Comparison of ENCODE assay signal across 8 mouse cellular contexts in the genomic region with DNA sequence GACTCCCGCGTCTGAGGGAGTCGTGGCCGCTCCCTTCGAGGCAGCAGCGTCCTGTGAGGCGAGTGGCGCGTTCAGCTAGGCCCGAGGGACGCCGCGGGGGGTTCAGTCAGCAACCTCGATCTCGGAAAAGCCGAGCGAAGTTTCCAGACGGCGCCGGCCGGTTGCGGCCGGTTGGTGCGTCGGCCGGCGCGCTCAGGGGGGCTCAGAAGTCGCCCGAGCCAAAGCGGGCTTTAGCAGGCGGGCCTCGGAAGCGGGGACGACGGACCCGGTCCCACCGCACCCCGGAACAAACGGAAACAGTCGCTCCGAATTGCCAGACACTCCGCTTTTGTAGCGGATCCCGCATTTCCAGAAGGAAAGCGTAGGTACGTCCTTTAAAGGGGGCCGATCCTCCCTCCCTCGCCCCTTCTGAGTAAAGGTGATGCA. TPM values are rescaled to one million over a fixed set of nuclear protein-coding genes. Genes with fewer than 3 reads are reported as not detected.
DNase-seq lines count a peak whose midpoint lies in the region; ATAC-seq lines count a peak whose summit lies in the region.

No protein-coding gene starts in this region.

- 9% methylated on average over 49 of the region's 49 CpGs for WGBS in lung, embryonic 16.5 days
- 9% methylated on average over 47 of the region's 49 CpGs for WGBS in limb, embryonic 13.5 days
- WGBS in neural tube, embryonic 14.5 days: 9% methylated on average over 49 of the region's 49 CpGs

- ATAC-seq in lung, embryonic 16.5 days (ENCODE audit: low read depth): no peak
- ATAC-seq in limb, embryonic 13.5 days (ENCODE audit: low FRiP score, low read depth): peak; percentile 30; the same call in 1 of the 2 replicates
- peak; percentile 42; the same call in 1 of the 2 replicates for ATAC-seq in neural tube, embryonic 14.5 days (ENCODE audit: low read depth)
- no peak for ATAC-seq in monocyte, adult 5-6 weeks (replicated peaks; ENCODE audit: insufficient number of reproducible peaks, low FRiP score, low TSS enrichment, poor library complexity, severe bottlenecking)

- H3K36me3 ChIP-seq in lung, embryonic 16.5 days (ENCODE audit: control insufficient read depth, insufficient read depth, low read length): no peaks in the 10 kb centered on the region
- no peaks in the 10 kb centered on the region for H3K36me3 ChIP-seq in limb, embryonic 13.5 days
- no peaks in the 10 kb centered on the region for H3K36me3 ChIP-seq in neural tube, embryonic 14.5 days (ENCODE audit: control insufficient read depth, insufficient read depth, low read length)

- H3K9ac ChIP-seq in lung, embryonic 16.5 days (ENCODE audit: low read length): peak overlapping the region; percentile 91
- H3K9ac ChIP-seq in limb, embryonic 13.5 days: peak overlapping the region; percentile 86
- peak overlapping the region; percentile 55 for H3K9ac ChIP-seq in neural tube, embryonic 14.5 days (replicated peaks; ENCODE audit: low read depth, low read length)

- H3K4me3 ChIP-seq in lung, embryonic 16.5 days (ENCODE audit: low read length): peak overlapping the region; percentile 87
- peak overlapping the region; percentile 84 for H3K4me3 ChIP-seq in limb, embryonic 13.5 days
- H3K4me3 ChIP-seq in neural tube, embryonic 14.5 days (ENCODE audit: low read depth, low read length): peak overlapping the region; percentile 68

- H3K27ac ChIP-seq in lung, embryonic 16.5 days (ENCODE audit: low read length): peak overlapping the region; percentile 74
- no peak overlapping the region for H3K27ac ChIP-seq in limb, embryonic 13.5 days
- H3K27ac ChIP-seq in neural tube, embryonic 14.5 days (ENCODE audit: low read depth, low read length): no peak overlapping the region

- no peak for DNase-seq in lung, adult 18-20 months
- peak; percentile 22 to 45 for DNase-seq in cerebellum, postnatal 36 days
- peak; percentile 34 for DNase-seq in heart, adult 8-10 months (ENCODE audit: low spot score)
- no peak for DNase-seq in adrenal gland, postnatal 36 days

- 0 out of 2 replicates have a peak, but pooled peaks cover 4% of the 10 kb centered on the region for H3K9me3 ChIP-seq in lung, embryonic 16.5 days (ENCODE audit: control insufficient read depth, low read length)
- H3K9me3 ChIP-seq in limb, embryonic 13.5 days: peaks cover 5% of the 10 kb centered on the region
- no peaks in the 10 kb centered on the region for H3K9me3 ChIP-seq in neural tube, embryonic 14.5 days (ENCODE audit: control insufficient read depth, low read length)

- H3K4me1 ChIP-seq in lung, embryonic 16.5 days (replicated peaks; ENCODE audit: control insufficient read depth, insufficient read depth, low read length): no peaks in the 10 kb centered on the region
- no peaks in the 10 kb centered on the region for H3K4me1 ChIP-seq in limb, embryonic 13.5 days
- no peaks in the 10 kb centered on the region for H3K4me1 ChIP-seq in neural tube, embryonic 14.5 days (ENCODE audit: control insufficient read depth, insufficient read depth, low read length)

- peak overlapping the region; percentile 82 for H3K4me2 ChIP-seq in lung, embryonic 16.5 days (ENCODE audit: low read depth, low read length)
- peak overlapping the region; percentile 69 for H3K4me2 ChIP-seq in limb, embryonic 13.5 days (replicated peaks)
- peak overlapping the region; percentile 55 for H3K4me2 ChIP-seq in neural tube, embryonic 14.5 days (ENCODE audit: low read depth, low read length)

- no peaks in the 10 kb centered on the region for H3K27me3 ChIP-seq in lung, embryonic 16.5 days (ENCODE audit: control insufficient read depth, insufficient read depth, low read depth, low read length)
- peaks cover 62% of the 10 kb centered on the region for H3K27me3 ChIP-seq in limb, embryonic 13.5 days
- H3K27me3 ChIP-seq in neural tube, embryonic 14.5 days (ENCODE audit: control insufficient read depth, insufficient read depth, low read length): peaks cover 22% of the 10 kb centered on the region

RNA-seq across cellular contexts. Expression of gene Parp12, which starts 0.3 kb away (rescaled TPM):
- polyA plus RNA-seq in lung, embryonic 16.5 days (2015; fragmentation: Nextera tagmentation; extraction: Ambion mirVana): 9.5 and 10.2 TPM in 2 replicates
- total RNA-seq in heart, adult 8-10 months (2022): 10 to 100 TPM in 3 of 4 experiments, 1 to 10 TPM in 1; 9.2 to 11.9 (median 10.8) TPM
- 7.7 and 8.5 TPM in 2 replicates for polyA plus RNA-seq in limb, embryonic 13.5 days (2015; fragmentation: Nextera tagmentation; extraction: Ambion mirVana)
- 1.6 and 4.0 TPM in 2 replicates for polyA plus RNA-seq in neural tube, embryonic 14.5 days (2014; fragmentation: Nextera tagmentation; extraction: Ambion mirVana)
- 12.7 to 20.5 TPM (median 14.9 TPM) in 3 replicates for total RNA-seq in monocyte, adult 5-6 weeks (2017)
- total RNA-seq in adrenal gland, postnatal 36 days (2021): 10 to 100 TPM; 18.6 to 23.7 TPM

Comparison
In these comparisons a context has a peak if more than half of its experiments do, and no peak if none do; other contexts are left out.
1. ATAC-seq: peak in limb, embryonic 13.5 days (single experiment) and neural tube, embryonic 14.5 days (single experiment); none in lung, embryonic 16.5 days (single experiment) and monocyte, adult 5-6 weeks (single experiment).
2. DNase-seq: peak in cerebellum, postnatal 36 days (2 of 2) and heart, adult 8-10 months (single experiment); none in lung, adult 18-20 months (0 of 2) and adrenal gland, postnatal 36 days (0 of 2).
3. Peak in every context shown above with its lines, with median percentiles within 50 percentile points of each other: H3K4me2 ChIP-seq, H3K4me3 ChIP-seq and H3K9ac ChIP-seq.